Mouse (Mus musculus): Measurements from ENCODE around the gene Wwox. TPM values are rescaled to one million over a fixed set of nuclear protein-coding genes. Genes with fewer than 3 reads are reported as not detected.

Gene Wwox
- polyA plus RNA-seq, 1 experiment from 2014 or later = 11.0 TPM

DNA sequence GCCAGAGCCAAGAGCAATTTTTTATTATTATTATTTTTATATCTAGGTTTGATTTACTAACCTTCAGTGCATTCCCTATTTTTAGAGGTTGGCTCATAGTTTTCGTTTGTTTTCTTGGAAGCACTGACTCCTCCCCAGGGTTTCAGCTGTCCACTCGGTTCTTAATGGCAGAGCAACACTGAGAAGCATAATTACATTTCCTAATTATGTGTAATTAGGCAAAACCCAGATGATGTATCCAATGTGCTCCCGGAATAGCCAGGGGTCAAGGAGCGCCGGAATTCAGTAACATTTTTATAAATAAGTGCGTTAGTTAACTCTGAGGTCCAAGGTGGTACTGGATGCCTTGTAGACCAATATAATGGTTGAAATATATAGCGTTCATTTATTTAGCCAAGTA, 586.7 kb downstream of the Wwox start:
- DNase-seq (ENCODE audit: low spot score) (no peak), ATAC-seq (ENCODE audit: low read depth) (no peak)
- Histone ChIP-seq H3K27me3 (replicated peaks; ENCODE audit: control insufficient read depth, insufficient read depth, low read length) (no peaks in the 10 kb centered on the region), H3K4me1 (ENCODE audit: control insufficient read depth, insufficient read depth, low read length) (0 out of 2 replicates have a peak, but pooled peaks cover 3% of the 10 kb centered on the region), H3K36me3 (ENCODE audit: control insufficient read depth, insufficient read depth, low read length) (no peaks in the 10 kb centered on the region), H3K4me3 (ENCODE audit: low read depth, low read length) (no peak overlapping the region), H3K9ac (ENCODE audit: low read depth, low read length) (no peak overlapping the region), H3K9me3 (ENCODE audit: control insufficient read depth, low read length) (no peaks in the 10 kb centered on the region), H3K4me2 (ENCODE audit: low read depth, low read length) (no peak overlapping the region), H3K27ac (replicated peaks; ENCODE audit: low read depth, low read length) (no peak overlapping the region)
- WGBS = 38% methylated on average over 7 of the region's 7 CpGs

DNA sequence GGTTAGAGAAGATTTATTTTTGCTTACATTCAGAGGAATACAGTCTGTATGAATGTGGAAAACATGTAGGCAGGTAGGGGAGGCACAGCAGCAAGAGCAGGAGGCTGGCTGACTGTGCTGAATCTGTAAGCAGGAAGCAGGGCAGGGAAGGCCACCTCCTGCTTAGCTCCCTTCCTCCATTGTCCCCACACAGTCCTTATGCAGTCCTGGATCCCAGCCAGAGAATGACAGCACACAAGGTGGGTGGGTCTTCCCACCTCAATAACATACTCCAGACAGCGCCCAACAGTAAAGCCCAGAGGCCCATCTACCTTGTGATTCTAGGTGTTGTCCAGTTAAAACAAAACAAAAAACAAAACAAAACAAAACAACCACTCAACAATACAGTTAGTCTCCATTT, 593.7 kb downstream of the Wwox start:
- no peak for ATAC-seq (ENCODE audit: low read depth)
- Histone ChIP-seq H3K36me3 (ENCODE audit: control insufficient read depth, insufficient read depth, low read length) (no peaks in the 10 kb centered on the region), H3K4me2 (ENCODE audit: low read depth, low read length) (no peak overlapping the region), H3K9me3 (ENCODE audit: control insufficient read depth, low read length) (no peaks in the 10 kb centered on the region), H3K27me3 (replicated peaks; ENCODE audit: control insufficient read depth, insufficient read depth, low read length) (no peaks in the 10 kb centered on the region), H3K4me1 (ENCODE audit: control insufficient read depth, insufficient read depth, low read length) (no peaks in the 10 kb centered on the region), H3K27ac (replicated peaks; ENCODE audit: low read depth, low read length) (no peak overlapping the region), H3K4me3 (ENCODE audit: low read depth, low read length) (no peak overlapping the region), H3K9ac (ENCODE audit: low read depth, low read length) (no peak overlapping the region)
- WGBS = 67% methylated on average over 1 of the region's 1 CpGs
- DNase-seq (ENCODE audit: low spot score) = peak; percentile 43

DNA sequence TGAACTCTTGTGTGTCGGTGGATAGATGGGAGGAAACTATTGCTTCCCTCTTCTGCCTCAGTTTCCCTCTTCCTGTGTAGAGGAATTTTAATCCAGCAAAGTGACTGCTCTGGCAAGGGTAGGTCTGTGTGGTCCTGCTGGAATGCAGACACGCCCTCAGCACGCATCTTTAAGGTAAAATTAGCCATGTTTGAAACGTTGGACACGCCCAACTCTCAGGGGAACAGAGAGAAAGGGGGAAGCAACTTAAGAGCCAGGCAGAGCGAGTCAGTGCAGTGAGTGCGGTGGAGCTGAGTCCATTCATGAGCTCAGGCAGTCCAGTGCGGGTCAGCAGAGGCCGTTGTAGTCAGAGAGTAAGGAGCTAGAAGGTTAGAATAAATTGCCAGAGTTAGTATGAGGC, 596.6 kb downstream of the Wwox start:
- DNase-seq (ENCODE audit: low spot score) = peak; percentile 28
- H3K36me3 ChIP-seq (ENCODE audit: control insufficient read depth, insufficient read depth, low read length) = no peaks in the 10 kb centered on the region
- 74% methylated on average over 9 of the region's 9 CpGs for WGBS

DNA sequence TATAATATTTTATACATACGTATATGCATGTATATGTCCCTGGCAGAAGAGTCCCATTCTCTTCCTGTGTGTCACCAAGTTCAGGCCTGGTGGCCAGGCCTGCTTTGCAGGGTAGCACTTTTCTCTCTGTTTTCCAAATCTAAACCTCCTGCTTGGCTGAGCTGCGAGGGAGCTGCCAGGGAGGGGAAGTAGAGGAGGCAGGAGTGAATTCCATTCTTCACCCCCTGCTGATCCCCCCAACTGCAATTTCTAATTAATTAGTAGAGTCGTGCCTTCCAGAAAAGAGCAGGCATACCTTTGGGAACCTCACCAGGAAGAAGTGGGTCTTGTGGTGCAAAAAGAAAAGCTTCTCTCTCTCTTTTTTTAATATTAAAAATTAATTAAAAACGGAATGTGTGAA, 599.0 kb downstream of the Wwox start:
- Histone ChIP-seq H3K4me2 (ENCODE audit: low read depth, low read length) (no peak overlapping the region), H3K4me3 (ENCODE audit: low read depth, low read length) (no peak overlapping the region), H3K4me1 (ENCODE audit: control insufficient read depth, insufficient read depth, low read length) (no peaks in the 10 kb centered on the region), H3K36me3 (ENCODE audit: control insufficient read depth, insufficient read depth, low read length) (no peaks in the 10 kb centered on the region), H3K9me3 (ENCODE audit: control insufficient read depth, low read length) (no peaks in the 10 kb centered on the region), H3K27me3 (replicated peaks; ENCODE audit: control insufficient read depth, insufficient read depth, low read length) (no peaks in the 10 kb centered on the region), H3K9ac (ENCODE audit: low read depth, low read length) (no peak overlapping the region), H3K27ac (replicated peaks; ENCODE audit: low read depth, low read length) (no peak overlapping the region)
- 18% methylated on average over 4 of the region's 4 CpGs for WGBS
- ATAC-seq (ENCODE audit: low read depth) (no peak), DNase-seq (ENCODE audit: low spot score) (no peak)

More for the DNA sequence above, 596.6 kb downstream of the Wwox start:
- Histone ChIP-seq H3K4me1 (ENCODE audit: control insufficient read depth, insufficient read depth, low read length) (no peaks in the 10 kb centered on the region), H3K9ac (ENCODE audit: low read depth, low read length) (no peak overlapping the region), H3K27ac (replicated peaks; ENCODE audit: low read depth, low read length) (no peak overlapping the region), H3K4me2 (ENCODE audit: low read depth, low read length) (no peak overlapping the region), H3K9me3 (ENCODE audit: control insufficient read depth, low read length) (no peaks in the 10 kb centered on the region), H3K27me3 (replicated peaks; ENCODE audit: control insufficient read depth, insufficient read depth, low read length) (no peaks in the 10 kb centered on the region), H3K4me3 (ENCODE audit: low read depth, low read length) (no peak overlapping the region)
- no peak for ATAC-seq (ENCODE audit: low read depth)

DNA sequence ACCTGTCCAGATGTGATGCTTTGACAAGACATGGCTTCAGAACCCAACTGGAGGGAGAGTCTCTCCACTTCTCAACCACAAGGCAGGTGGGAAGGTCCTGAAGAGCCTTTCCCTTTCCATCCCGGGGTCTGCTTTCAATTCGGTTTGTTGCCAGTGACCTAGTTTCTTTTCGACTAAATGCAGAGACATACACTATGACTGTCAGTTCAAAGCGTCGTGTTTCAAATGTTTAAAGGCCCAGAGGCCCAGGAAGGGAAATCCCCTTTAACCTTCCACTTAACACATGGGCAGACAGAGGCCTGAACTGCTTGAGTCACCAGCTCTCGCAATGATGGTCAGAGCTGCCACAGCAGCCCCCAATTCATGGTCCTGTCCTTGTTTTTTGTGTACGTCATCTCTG, 606.3 kb downstream of the Wwox start:
- no peaks in the 10 kb centered on the region for H3K4me1 ChIP-seq (ENCODE audit: control insufficient read depth, insufficient read depth, low read length)
- H3K4me2 ChIP-seq (ENCODE audit: low read depth, low read length) = no peak overlapping the region
- no peaks in the 10 kb centered on the region for H3K36me3 ChIP-seq (ENCODE audit: control insufficient read depth, insufficient read depth, low read length)
- WGBS = 24% methylated on average over 7 of the region's 7 CpGs
- H3K9ac ChIP-seq (ENCODE audit: low read depth, low read length) = no peak overlapping the region
- H3K27me3 ChIP-seq (replicated peaks; ENCODE audit: control insufficient read depth, insufficient read depth, low read length) = no peaks in the 10 kb centered on the region
- no peak overlapping the region for H3K27ac ChIP-seq (replicated peaks; ENCODE audit: low read depth, low read length)
- no peak overlapping the region for H3K4me3 ChIP-seq (ENCODE audit: low read depth, low read length)
- ATAC-seq (ENCODE audit: low read depth) = no peak
- peak; percentile 17 for DNase-seq (ENCODE audit: low spot score)
- H3K9me3 ChIP-seq (ENCODE audit: control insufficient read depth, low read length) = no peaks in the 10 kb centered on the region

DNA sequence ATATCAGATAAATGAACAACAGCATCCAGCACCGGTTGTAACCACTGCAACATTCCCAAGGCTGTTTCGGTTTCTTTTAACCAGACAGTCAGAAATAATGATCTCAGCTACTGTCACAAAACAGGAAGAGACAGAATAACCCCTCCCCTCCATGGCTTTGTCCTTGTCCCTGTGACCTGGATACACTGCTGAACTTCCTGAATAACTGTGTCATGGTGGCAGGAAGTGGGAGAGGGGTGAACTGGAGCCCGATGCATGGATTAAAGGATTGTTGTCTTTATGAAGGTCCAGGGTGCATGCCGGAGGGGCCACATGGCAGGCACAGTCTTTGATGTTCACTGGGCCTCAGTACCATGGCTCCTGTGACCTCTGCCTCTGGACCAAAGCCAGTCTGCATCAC, 607.0 kb downstream of the Wwox start:
- ATAC-seq (ENCODE audit: low read depth) (no peak), DNase-seq (ENCODE audit: low spot score) (peak; percentile 20)
- Histone ChIP-seq H3K9me3 (ENCODE audit: control insufficient read depth, low read length) (no peaks in the 10 kb centered on the region), H3K36me3 (ENCODE audit: control insufficient read depth, insufficient read depth, low read length) (no peaks in the 10 kb centered on the region), H3K9ac (ENCODE audit: low read depth, low read length) (no peak overlapping the region), H3K27ac (replicated peaks; ENCODE audit: low read depth, low read length) (no peak overlapping the region), H3K27me3 (replicated peaks; ENCODE audit: control insufficient read depth, insufficient read depth, low read length) (no peaks in the 10 kb centered on the region), H3K4me1 (ENCODE audit: control insufficient read depth, insufficient read depth, low read length) (no peaks in the 10 kb centered on the region; the same call in 1 of the 2 replicates), H3K4me3 (ENCODE audit: low read depth, low read length) (no peak overlapping the region), H3K4me2 (ENCODE audit: low read depth, low read length) (no peak overlapping the region)
- 38% methylated on average over 4 of the region's 4 CpGs for WGBS

DNA sequence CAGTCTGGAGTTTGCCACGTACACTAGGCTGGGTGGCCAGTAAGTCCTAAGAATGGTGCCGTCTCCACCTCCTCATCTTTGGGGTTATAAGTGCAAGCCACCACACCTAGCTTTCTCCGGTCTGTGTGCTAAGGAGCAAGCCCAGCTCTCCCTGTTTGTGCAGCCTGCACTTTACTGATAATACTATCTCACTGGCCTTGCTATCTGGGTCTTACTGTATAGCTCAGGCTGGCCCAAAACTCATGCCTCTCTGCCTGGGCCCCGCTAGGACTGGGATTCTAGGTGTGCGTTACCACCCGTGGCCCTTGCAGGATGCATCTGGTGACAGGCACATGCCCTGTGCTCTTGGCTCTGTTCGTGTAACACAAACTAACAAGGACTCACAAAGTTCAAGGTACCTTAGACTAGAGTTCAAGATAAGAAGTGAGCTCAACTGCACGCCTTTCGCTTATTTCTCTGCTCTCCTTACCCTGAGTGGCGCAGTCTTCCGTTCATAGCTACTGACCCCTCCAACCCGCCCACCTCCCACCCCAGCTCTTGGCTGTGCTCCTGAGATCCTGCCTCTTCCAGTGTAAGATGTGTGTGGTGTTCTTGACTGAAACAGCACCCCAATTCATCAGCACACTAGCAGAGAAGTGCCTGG, 618.9 kb downstream of the Wwox start:
- 83% methylated on average over 12 of the region's 12 CpGs for WGBS
- no peaks in the 10 kb centered on the region for H3K9me3 ChIP-seq (ENCODE audit: control insufficient read depth, low read length)
- peak overlapping the region; percentile 30 for H3K27ac ChIP-seq (replicated peaks; ENCODE audit: low read depth, low read length)
- no peaks in the 10 kb centered on the region for H3K36me3 ChIP-seq (ENCODE audit: control insufficient read depth, insufficient read depth, low read length)
- DNase-seq (ENCODE audit: low spot score) (no peak), ATAC-seq (ENCODE audit: low read depth) (no peak)
- H3K4me2 ChIP-seq (ENCODE audit: low read depth, low read length) = no peak overlapping the region
- no peaks in the 10 kb centered on the region for H3K27me3 ChIP-seq (replicated peaks; ENCODE audit: control insufficient read depth, insufficient read depth, low read length)
- H3K4me3 ChIP-seq (ENCODE audit: low read depth, low read length) = no peak overlapping the region
- no peak overlapping the region for H3K9ac ChIP-seq (ENCODE audit: low read depth, low read length)
- peaks cover 2% of the 10 kb centered on the region; the same call in 1 of the 2 replicates for H3K4me1 ChIP-seq (ENCODE audit: control insufficient read depth, insufficient read depth, low read length)

DNA sequence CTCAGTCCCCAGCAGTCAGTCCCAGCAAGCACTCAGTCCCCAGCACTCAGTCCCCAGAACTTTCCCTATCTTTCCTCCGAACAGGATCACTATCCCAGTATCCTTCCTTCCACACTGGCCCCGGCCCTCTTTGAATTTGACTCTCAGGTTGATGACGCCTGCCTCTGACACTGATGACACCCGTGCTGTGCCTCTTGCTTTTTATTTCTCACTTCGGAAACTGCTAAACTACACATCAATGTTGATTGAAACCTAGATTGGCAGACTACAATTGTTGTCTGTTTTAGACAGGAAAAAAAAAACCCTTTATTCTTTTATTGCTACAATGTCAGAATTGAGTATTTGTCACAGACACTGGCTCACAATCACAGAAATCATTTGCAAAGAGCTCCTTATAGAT, 624.2 kb downstream of the Wwox start:
- no peak for DNase-seq (ENCODE audit: low spot score)
- Histone ChIP-seq H3K9me3 (ENCODE audit: control insufficient read depth, low read length) (no peaks in the 10 kb centered on the region), H3K9ac (ENCODE audit: low read depth, low read length) (no peak overlapping the region), H3K4me3 (ENCODE audit: low read depth, low read length) (no peak overlapping the region), H3K27me3 (replicated peaks; ENCODE audit: control insufficient read depth, insufficient read depth, low read length) (no peaks in the 10 kb centered on the region), H3K27ac (replicated peaks; ENCODE audit: low read depth, low read length) (no peak overlapping the region), H3K4me2 (ENCODE audit: low read depth, low read length) (no peak overlapping the region), H3K4me1 (ENCODE audit: control insufficient read depth, insufficient read depth, low read length) (peaks cover under 1% of the 10 kb centered on the region; the same call in 1 of the 2 replicates), H3K36me3 (ENCODE audit: control insufficient read depth, insufficient read depth, low read length) (no peaks in the 10 kb centered on the region)
- WGBS = 84% methylated on average over 5 of the region's 5 CpGs
- ATAC-seq (ENCODE audit: low read depth) = no peak

DNA sequence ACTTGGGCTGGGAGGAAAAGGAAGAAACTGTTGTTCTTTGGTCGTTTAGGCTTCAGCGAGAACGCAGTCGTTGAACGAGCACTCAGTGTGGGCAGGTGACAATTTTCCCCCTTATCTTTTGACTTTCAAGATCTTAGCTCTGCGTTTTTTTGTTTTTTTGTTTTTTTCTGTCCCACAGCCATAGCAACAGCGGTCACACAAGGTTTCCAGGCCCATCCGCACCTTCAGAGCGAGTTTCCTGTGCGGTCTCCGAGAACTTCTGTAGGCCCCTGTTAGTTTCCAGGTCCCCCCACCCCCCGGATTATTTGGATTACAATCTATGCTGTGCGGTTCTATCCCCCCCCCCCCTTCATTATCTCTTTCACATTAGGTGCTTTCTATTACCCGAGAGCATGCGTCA, 625.2 kb downstream of the Wwox start:
- DNase-seq (ENCODE audit: low spot score) (no peak), ATAC-seq (ENCODE audit: low read depth) (no peak)
- no peak overlapping the region for H3K27ac ChIP-seq (replicated peaks; ENCODE audit: low read depth, low read length)
- peaks cover 5% of the 10 kb centered on the region; the same call in 1 of the 2 replicates for H3K4me1 ChIP-seq (ENCODE audit: control insufficient read depth, insufficient read depth, low read length)
- no peak overlapping the region for H3K9ac ChIP-seq (ENCODE audit: low read depth, low read length)
- 90% methylated on average over 15 of the region's 15 CpGs for WGBS
- no peak overlapping the region for H3K4me2 ChIP-seq (ENCODE audit: low read depth, low read length)
- H3K4me3 ChIP-seq (ENCODE audit: low read depth, low read length) = no peak overlapping the region
- no peaks in the 10 kb centered on the region for H3K9me3 ChIP-seq (ENCODE audit: control insufficient read depth, low read length)
- no peaks in the 10 kb centered on the region for H3K36me3 ChIP-seq (ENCODE audit: control insufficient read depth, insufficient read depth, low read length)
- no peaks in the 10 kb centered on the region for H3K27me3 ChIP-seq (replicated peaks; ENCODE audit: control insufficient read depth, insufficient read depth, low read length)
